Mouse (Mus musculus): Measurements from ENCODE around the gene Lrrn2. TPM values are rescaled to one million over a fixed set of nuclear protein-coding genes. Genes with fewer than 3 reads are reported as not detected.

Gene Lrrn2
- total and polyA plus RNA-seq, 2 experiments from 2014 or later: 44.6 to 90.9 TPM

DNA sequence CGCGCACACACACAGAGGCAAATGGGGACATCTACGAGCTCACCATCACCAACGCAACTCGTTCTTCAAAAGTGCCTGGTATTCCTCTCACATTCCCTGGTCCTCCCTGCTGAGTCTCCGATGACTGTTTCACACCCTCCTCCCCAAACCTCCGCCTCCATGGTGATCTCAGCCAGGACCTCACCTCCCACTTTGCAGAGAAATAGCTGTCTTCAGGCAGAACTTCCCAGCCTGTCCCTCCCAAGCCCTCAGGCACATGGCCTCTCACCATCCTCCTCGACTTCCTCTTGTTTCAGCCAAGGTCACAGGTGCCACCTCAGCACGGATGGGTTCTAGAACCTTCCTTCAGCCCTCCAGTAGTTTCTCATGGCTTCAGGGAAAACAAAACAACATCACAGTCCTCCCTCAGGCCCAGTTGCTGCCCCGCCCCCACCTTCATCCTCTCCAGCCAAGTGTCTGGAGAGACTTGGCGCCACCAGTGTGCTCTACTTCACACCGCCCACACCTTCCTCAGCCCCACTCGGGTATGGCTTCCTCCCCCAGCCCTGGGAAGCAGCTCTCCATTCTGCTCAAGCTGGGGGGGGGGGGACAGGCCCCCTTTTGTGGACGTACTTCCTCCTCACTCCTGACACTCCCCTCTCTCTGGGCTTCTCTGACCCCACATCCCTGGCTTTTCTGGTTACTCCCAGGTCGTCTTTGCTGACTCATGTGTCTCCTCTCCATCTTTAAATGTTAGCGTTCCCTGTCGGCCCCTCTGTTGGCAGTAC, 13.4 kb downstream of the Lrrn2 start:
- no peak overlapping the region for H3K4me3 ChIP-seq (ENCODE audit: low read depth, low read length)
- no peak for DNase-seq
- peaks cover 41% of the 10 kb centered on the region for H3K36me3 ChIP-seq (ENCODE audit: insufficient read depth)
- TF ChIP-seq CTCF (IDR thresholded peaks at IDR 0.05; ENCODE audit: low read depth): no peak
- H3K9me3 ChIP-seq (ENCODE audit: low read length): no peaks in the 10 kb centered on the region
- 77% methylated on average over 17 of the region's 17 CpGs for WGBS
- no peak for ATAC-seq
- H3K27ac ChIP-seq (ENCODE audit: low read depth, low read length): no peak overlapping the region
- no peak overlapping the region for H3K4me2 ChIP-seq (ENCODE audit: low read depth)
- no peaks in the 10 kb centered on the region for H3K27me3 ChIP-seq (ENCODE audit: insufficient read depth, low read length)
- no peak overlapping the region for H3K9ac ChIP-seq
- H3K4me1 ChIP-seq (ENCODE audit: insufficient read depth): peaks cover 5% of the 10 kb centered on the region; the same call in 1 of the 2 replicates

DNA sequence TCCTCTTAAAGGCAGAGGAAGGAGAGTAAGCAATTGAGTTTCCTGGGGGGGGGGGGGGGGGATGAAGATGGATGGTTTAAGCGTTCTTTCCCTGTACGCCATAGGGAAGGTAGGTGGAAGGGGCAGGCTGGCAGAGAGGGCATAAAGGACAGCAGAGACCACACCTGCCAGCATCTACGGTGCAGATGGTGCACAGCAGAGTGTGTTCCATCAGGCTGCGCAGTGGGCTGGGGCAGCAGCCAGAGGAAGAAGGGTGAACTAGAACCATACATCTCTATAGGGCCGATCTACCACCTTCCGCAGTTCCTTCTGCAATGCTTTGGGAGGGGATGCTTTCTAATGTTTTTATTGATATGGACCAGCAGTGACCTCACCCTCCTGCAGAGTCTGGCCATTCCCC, 19.0 kb downstream of the Lrrn2 start:
- DNase-seq (no peak), ATAC-seq (no peak)
- no peak overlapping the region for H3K4me3 ChIP-seq (ENCODE audit: low read depth, low read length)
- H3K4me2 ChIP-seq (ENCODE audit: low read depth): no peak overlapping the region
- H3K9me3 ChIP-seq (ENCODE audit: low read length): no peaks in the 10 kb centered on the region
- H3K27me3 ChIP-seq (ENCODE audit: insufficient read depth, low read length): no peaks in the 10 kb centered on the region
- WGBS: 79% methylated on average over 6 of the region's 6 CpGs
- H3K9ac ChIP-seq: no peak overlapping the region
- H3K36me3 ChIP-seq (ENCODE audit: insufficient read depth): peaks cover 18% of the 10 kb centered on the region
- no peak overlapping the region for H3K27ac ChIP-seq (ENCODE audit: low read depth, low read length)
- H3K4me1 ChIP-seq (ENCODE audit: insufficient read depth): peaks cover 9% of the 10 kb centered on the region; the same call in 1 of the 2 replicates
- no peak for TF ChIP-seq CTCF (IDR thresholded peaks at IDR 0.05; ENCODE audit: low read depth)

DNA sequence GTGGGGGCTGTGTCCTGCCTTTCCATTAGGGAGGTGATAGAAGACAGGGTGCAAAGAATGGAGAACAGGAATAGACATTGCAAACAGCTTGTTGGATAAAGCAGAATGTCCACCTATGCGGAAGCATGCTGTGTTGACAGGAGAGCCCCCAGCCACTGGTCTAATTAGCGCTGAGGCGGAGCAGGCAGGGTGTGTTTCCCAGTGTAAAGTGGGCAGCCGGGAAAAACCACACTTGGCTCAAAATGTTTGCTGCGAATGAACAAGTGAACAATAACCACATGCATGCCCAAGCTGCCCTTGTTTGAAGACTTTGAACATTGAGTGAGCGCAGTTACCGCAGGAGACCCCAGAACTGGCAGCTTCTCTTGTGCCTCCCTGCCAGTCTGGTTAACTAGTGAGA, 19.6 kb downstream of the Lrrn2 start:
- 40% methylated on average over 7 of the region's 7 CpGs for WGBS
- TF ChIP-seq CTCF (IDR thresholded peaks at IDR 0.05; ENCODE audit: low read depth): no peak
- H3K27ac ChIP-seq (ENCODE audit: low read depth, low read length): no peak overlapping the region

DNA sequence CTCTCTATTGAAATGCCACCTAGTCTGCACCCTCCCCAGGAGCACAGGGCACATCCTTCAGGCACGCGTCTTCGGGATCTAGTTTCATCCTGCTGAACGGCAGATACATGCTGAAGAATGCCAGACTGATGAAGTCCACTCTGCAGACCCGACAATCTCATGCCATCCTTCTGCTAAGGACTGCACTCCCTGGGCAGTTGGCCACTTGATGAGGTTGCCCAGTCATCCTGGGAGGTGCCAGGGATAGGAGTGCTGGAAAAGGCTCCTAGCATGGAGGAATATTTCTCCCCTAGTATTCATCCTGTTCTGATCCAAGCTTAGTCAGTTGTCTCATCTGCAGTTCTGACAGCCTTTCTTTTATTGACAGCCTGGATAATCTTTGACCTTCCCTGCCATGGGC, 20.9 kb downstream of the Lrrn2 start:
- Histone ChIP-seq H3K27me3 (ENCODE audit: insufficient read depth, low read length) (no peaks in the 10 kb centered on the region), H3K9ac (no peak overlapping the region), H3K36me3 (ENCODE audit: insufficient read depth) (peaks cover 7% of the 10 kb centered on the region), H3K9me3 (ENCODE audit: low read length) (no peaks in the 10 kb centered on the region), H3K4me1 (ENCODE audit: insufficient read depth) (peaks cover 9% of the 10 kb centered on the region; the same call in 1 of the 2 replicates), H3K4me2 (ENCODE audit: low read depth) (no peak overlapping the region), H3K27ac (ENCODE audit: low read depth, low read length) (no peak overlapping the region), H3K4me3 (ENCODE audit: low read depth, low read length) (no peak overlapping the region)
- no peak for TF ChIP-seq CTCF (IDR thresholded peaks at IDR 0.05; ENCODE audit: low read depth)
- DNase-seq: no peak
- 84% methylated on average over 5 of the region's 5 CpGs for WGBS
- ATAC-seq: no peak

More for the DNA sequence above, 19.6 kb downstream of the Lrrn2 start:
- ATAC-seq (0 out of 2 replicates have a peak, but pooled peaks have one; percentile 28), DNase-seq (no peak)
- Histone ChIP-seq H3K36me3 (ENCODE audit: insufficient read depth) (peaks cover 12% of the 10 kb centered on the region), H3K4me2 (ENCODE audit: low read depth) (no peak overlapping the region), H3K9ac (no peak overlapping the region), H3K27me3 (ENCODE audit: insufficient read depth, low read length) (no peaks in the 10 kb centered on the region), H3K9me3 (ENCODE audit: low read length) (no peaks in the 10 kb centered on the region), H3K4me1 (ENCODE audit: insufficient read depth) (peaks cover 9% of the 10 kb centered on the region; the same call in 1 of the 2 replicates), H3K4me3 (ENCODE audit: low read depth, low read length) (no peak overlapping the region)

DNA sequence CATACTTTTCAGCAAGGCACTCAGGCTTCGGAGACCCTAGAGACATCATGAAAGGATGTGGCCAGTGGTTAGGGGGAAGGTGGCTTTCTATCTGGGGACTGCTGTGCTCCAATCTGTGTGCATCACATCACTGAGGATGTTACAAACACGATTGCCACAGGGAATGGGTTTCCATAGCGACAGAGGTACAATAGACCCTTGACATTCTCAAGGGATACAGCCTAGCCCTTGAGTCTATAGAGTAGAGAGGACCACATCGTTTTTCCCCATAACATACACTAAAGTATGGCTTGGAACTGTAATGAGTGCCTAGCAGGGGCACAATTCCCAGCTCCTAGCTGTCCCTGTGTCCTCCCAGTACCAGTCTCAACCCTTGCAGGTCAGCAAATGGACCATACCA, 23.4 kb downstream of the Lrrn2 start:
- Histone ChIP-seq H3K9me3 (ENCODE audit: low read length) (no peaks in the 10 kb centered on the region), H3K4me3 (ENCODE audit: low read depth, low read length) (no peak overlapping the region), H3K36me3 (ENCODE audit: insufficient read depth) (no peaks in the 10 kb centered on the region), H3K27ac (ENCODE audit: low read depth, low read length) (no peak overlapping the region), H3K4me2 (ENCODE audit: low read depth) (no peak overlapping the region), H3K27me3 (ENCODE audit: insufficient read depth, low read length) (no peaks in the 10 kb centered on the region), H3K9ac (no peak overlapping the region), H3K4me1 (ENCODE audit: insufficient read depth) (peaks cover 9% of the 10 kb centered on the region; the same call in 1 of the 2 replicates)
- WGBS: 41% methylated on average over 4 of the region's 4 CpGs
- no peak for ATAC-seq
- no peak for TF ChIP-seq CTCF (IDR thresholded peaks at IDR 0.05; ENCODE audit: low read depth)
- DNase-seq: no peak

DNA sequence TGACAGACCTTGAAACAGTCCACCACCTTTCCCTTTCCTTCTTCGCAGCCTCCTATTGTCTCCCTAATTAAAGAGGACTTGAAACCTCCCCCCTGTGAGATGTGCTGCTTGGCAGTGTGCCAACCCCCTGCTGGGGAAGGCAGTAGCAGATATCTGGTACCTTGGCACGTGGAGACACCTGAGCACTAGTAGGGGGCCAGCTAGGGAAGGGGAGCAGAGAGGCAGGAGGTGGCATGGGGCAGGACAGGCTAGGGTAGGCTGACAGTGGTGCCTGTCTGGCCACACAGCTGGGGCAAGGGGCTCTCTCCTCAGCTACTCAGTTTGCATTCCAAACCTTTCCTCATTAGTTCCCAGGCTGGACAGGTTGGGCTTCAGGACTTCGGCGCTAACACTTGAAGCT, 29.0 kb downstream of the Lrrn2 start:
- no peaks in the 10 kb centered on the region for H3K27me3 ChIP-seq (ENCODE audit: insufficient read depth, low read length)
- peak; percentile 24; the same call in 1 of the 2 replicates for ATAC-seq
- TF ChIP-seq CTCF (IDR thresholded peaks at IDR 0.05; ENCODE audit: low read depth): no peak
- H3K4me2 ChIP-seq (ENCODE audit: low read depth): no peak overlapping the region
- no peak overlapping the region for H3K4me3 ChIP-seq (ENCODE audit: low read depth, low read length)
- DNase-seq: no peak
- no peak overlapping the region for H3K9ac ChIP-seq
- H3K4me1 ChIP-seq (ENCODE audit: insufficient read depth): no peaks in the 10 kb centered on the region
- H3K9me3 ChIP-seq (ENCODE audit: low read length): no peaks in the 10 kb centered on the region
- no peak overlapping the region for H3K27ac ChIP-seq (ENCODE audit: low read depth, low read length)
- WGBS: 53% methylated on average over 4 of the region's 4 CpGs
- H3K36me3 ChIP-seq (ENCODE audit: insufficient read depth): 0 out of 2 replicates have a peak, but pooled peaks cover 2% of the 10 kb centered on the region

DNA sequence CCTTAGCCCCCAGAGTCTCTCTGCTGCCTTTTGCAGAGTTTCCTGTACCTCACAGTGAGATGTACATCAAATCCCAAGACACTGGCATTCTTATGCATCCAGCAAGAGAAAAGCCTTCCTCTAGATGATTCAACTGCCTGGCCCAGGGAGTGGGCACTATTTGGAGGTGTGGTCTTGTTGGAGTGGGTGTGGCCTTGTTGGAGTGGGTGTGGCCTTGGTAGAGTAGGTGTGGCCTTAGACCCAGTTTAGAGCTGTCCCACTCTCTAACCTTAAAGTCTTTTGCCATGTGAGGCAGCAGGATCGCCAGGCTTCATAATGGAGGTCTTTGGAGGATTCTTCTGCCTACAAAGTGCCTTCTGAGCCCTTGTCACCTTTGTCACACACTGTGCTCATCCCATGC, 29.9 kb downstream of the Lrrn2 start:
- WGBS: 89% methylated on average over 1 of the region's 1 CpGs
- Histone ChIP-seq H3K9me3 (ENCODE audit: low read length) (no peaks in the 10 kb centered on the region), H3K4me2 (ENCODE audit: low read depth) (no peak overlapping the region), H3K36me3 (ENCODE audit: insufficient read depth) (0 out of 2 replicates have a peak, but pooled peaks cover 4% of the 10 kb centered on the region), H3K27me3 (ENCODE audit: insufficient read depth, low read length) (no peaks in the 10 kb centered on the region), H3K9ac (no peak overlapping the region), H3K27ac (ENCODE audit: low read depth, low read length) (no peak overlapping the region), H3K4me1 (ENCODE audit: insufficient read depth) (no peaks in the 10 kb centered on the region), H3K4me3 (ENCODE audit: low read depth, low read length) (no peak overlapping the region)
- TF ChIP-seq CTCF (IDR thresholded peaks at IDR 0.05; ENCODE audit: low read depth): no peak
- ATAC-seq: no peak
- no peak for DNase-seq

Measured in forebrain, postnatal 0 days (tissue).